Mouse (Mus musculus) cerebellum, postnatal 36 days (tissue): Measurements from ENCODE around the gene Fam213b.
A peak's percentile ranks its signal among the peaks of the same experiment; 100 is the strongest.

Source experiments
- DNase-seq, 2 experiments: peaks; one replicate each; pipeline ENCODE4 v3.0.0; 2021 to 2022; ENCODE audit warnings: mixed read lengths in 2 of 2

Gene Fam213b

DNA sequence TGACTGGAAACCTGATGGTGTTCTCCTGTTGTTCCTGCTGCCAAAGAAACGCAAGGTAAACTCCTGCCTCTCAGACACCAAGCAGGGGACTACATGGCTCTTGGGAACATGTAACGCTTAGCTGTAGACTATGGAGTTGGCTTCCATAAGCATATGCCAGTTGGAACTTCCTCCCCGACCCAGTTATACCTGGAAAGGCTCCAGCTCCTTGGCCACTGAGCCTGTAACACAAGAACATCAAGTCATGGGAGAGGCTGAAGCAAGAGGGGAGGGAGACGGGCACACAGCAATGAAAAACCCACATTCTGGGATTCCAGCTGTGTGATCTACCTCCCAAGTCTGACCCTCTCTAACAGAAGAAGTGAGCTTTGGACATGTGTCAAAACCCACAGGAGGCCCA lies 23.4 kb upstream of the Fam213b start:
- DNase-seq = peak; percentile 41 to 52

GRCm38 (mm10) chr4:154916662-154917061 lies 17.7 kb upstream of the Fam213b start:
- DNase-seq = no peak

DNA sequence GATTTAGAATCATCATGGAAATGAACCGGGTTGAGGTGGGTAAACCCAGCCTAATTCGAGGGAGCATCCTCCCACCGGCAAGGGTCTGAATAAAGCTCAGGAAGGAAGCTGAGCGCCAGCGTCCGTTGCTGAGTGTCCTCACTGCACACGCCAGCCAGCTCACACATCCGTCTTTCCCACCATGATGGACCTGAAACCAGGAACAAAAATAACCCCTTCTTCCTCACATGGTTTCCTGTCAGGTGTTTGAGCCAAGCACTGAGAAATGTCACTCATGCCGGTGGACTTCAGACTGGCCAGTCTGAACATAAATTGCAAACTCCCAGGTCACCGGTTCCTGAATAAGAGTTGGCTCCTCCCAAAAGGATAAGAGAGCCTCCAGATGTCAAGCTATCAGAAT lies 16.4 kb upstream of the Fam213b start:
- DNase-seq = no peak

DNA sequence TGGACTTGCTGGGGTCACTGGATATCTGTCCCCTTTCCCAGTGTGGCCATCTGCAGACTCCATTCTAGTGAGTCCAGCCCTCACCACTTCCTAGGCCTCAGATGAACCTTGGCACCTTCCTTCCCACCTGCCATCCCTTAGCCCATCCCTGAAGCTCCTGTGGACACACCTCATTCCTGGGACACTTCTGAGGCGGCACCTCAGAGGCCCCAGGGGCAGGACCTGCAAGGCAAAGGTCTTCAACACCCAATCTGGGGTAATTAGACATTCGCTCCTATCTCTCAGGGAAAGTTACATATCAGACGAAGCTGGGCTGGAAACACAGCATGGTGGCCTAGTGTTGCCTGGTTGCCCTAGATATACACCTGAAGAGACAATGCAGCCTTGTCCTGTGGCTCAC lies 15.8 kb upstream of the Fam213b start:
- no peak for DNase-seq

- no peak for DNase-seq
These were observed 15.3 kb upstream of the Fam213b start for GRCm38 (mm10) chr4:154914252-154914651.

- no peak for DNase-seq
These were observed 14.9 kb upstream of the Fam213b start for GRCm38 (mm10) chr4:154913845-154914244.

- no peak for DNase-seq
These were observed 12.7 kb upstream of the Fam213b start for GRCm38 (mm10) chr4:154911644-154912043.

DNA sequence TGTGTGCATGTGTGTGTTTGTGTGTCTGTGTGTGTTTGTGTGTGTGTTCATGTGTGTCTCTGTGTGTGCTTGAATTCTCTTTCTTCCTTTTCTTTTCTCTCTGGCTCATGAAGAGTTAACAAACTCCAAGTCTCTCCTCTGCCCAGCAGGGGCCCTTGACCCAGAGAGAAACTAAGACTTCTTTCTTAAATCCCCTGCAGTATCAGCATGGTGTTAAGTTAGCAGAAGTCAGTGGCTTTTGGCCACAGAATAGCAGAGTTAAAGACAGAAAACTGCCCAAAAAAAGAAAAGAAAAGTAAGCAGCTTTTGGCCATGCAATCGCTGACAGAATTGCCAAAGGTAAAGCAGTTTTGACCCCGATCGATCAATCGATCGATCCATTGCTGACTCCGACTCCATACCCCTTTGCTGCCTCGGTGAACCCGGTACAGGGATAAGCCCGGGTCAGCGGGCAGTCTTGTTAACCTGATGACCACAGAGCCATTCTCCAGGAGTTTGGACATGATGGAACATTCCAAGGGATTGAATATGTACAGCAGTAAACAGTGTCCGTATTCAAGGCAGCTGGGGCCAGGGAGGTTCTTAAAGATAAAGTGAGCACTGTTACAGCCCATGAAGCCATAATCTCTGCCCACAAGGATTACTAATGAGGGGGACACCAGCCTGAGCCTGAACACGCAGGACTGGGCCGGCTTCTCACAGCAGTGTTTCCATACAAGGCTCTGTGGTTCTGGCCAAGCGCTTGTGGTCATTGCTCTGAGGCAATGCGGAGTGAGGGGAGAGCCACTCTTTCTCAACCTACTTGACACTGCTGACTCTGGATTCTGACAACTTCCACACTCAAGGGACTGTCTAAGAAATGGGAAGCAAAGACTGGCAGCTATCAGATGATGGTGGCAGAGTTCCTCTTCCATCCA lies 11.9 kb upstream of the Fam213b start:
- DNase-seq = no peak

GRCm38 (mm10) chr4:154908490-154908889 lies 9.6 kb upstream of the Fam213b start:
- no peak for DNase-seq

- DNase-seq = peak; percentile 74 to 76
These were observed 8.9 kb upstream of the Fam213b start for GRCm38 (mm10) chr4:154907833-154908232.

GRCm38 (mm10) chr4:154904185-154905071 lies 5.5 kb upstream of the Fam213b start:
- peak; percentile 82 to 87 for DNase-seq

- DNase-seq = no peak
These were observed 3.4 kb upstream of the Fam213b start for GRCm38 (mm10) chr4:154902371-154902770.

DNA sequence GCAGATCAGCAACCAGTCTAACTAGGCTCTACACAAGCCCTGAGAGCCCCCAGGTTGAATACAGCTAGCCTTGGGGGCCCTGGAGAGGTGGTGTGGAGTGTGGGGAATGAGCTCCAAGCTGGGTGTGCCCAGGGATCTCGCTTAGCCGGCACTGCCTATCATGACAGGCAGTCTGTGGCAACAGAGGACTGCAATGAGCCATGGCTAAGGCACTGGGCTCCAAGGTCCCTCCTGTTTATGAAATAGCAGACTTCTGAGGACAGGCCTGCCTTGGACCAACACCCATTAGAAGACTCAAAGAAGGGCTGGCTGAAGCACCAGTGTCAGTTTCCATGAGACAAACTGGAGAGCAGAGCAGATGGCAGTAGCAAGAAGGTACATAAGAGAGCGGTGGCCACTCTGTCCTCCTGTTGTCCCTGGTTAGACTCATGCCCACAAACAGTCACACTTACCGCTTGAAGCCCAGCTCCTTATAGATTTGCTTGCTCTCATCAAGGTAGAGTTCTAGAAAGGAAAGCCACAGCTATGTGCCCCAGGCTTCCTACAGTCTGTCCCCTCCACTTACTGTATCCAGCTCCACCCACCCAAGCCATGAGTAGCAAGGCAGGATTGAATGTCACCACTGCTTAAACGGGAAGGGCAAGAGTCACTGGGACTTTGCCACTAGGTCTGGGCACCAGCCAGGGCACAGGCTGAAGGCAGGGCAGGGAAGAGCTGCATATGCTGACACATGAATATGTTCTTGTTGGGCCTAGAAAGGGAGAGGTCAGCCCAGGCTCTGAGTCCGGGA lies 1.1 kb downstream of the Fam213b start:
- DNase-seq = peak; percentile 30 to 36

DNA sequence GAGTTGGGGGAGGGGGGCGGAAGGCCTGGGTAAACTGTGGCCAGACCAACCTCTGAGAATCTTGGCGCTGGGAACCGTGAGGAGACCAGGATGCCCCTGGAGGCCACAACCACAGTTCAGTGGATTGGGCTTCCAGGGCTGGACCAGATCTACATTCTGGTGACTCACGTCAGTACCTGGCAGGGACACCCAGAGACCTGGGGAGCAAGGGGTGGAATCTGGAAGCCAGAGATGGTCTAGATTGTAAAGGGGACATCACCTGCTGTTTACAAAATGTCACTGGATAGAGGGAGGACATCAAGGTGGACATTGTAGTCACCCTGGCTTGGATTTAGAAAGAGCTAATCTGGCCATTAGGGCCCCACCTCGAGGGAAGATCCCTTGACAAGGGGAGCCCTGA lies 3.4 kb downstream of the Fam213b start:
- peak in 1 of 2 experiments; percentile 9 for DNase-seq

DNA sequence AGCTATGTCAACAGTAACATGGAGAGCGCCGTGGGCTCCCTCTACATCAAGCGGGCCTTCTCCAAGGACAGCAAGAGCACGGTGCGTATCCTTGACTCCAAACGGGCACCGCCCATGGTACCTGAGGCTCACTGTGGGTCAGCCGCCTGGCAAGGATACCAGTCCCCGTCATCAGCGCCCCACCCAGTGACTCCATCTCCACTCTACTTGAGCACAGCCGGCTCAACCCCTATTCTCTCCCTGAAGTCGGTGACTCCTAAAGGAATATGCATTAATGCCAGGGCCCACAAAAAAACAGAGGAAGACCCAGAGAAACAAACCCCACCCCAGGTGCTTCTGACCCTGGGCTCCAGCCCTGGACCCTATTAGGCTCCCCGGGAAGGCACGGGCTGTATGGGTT lies 8.0 kb downstream of the Fam213b start:
- DNase-seq = no peak

GRCm38 (mm10) chr4:154887593-154888250 lies 11.2 kb downstream of the Fam213b start:
- no peak for DNase-seq

GRCm38 (mm10) chr4:154886876-154887592 lies 11.9 kb downstream of the Fam213b start:
- DNase-seq = peak; percentile 53 to 68

GRCm38 (mm10) chr4:154885416-154885815 lies 13.5 kb downstream of the Fam213b start:
- no peak for DNase-seq

DNA sequence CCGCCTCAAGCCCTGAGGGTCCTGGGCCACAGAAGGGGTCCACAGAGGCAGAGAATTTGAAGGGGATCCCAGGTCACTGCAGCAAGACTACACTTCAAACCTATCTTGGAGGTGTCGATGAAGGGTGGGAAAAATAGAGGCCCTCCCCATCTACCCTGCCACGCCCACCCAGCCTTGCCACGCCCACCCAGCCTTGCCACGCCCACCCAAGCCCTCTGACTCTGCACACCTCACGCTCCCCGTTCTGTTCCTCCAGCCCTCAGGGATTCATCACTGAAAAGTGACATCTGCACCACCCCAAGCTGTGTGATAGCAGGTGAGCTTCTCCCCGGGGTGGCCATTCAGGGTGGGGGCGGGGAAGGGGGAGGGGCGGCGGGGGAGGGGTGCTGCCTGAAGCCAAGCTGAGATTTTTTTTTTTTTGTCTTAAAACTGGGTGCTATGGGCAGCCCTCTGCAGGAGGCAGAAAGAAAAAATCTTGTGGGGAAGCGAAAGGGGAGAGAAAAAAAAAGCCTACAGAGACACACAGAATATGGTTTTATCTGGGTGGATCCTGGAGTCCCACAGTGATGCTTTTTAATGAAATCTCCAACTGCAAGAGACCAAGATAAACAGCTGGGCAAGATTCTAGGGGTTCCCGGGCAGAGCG lies 16.8 kb downstream of the Fam213b start:
- no peak for DNase-seq

GRCm38 (mm10) chr4:154880730-154881129 lies 18.2 kb downstream of the Fam213b start:
- DNase-seq = no peak
